Mouse (Mus musculus) cortical plate, adult 2 months (tissue): ENCODE measurements around the gene Dgkh.

ENCODE experiments used
- CTCF ChIP-seq: fragments of 200-500 bp; IDR thresholded peaks from 2 replicates; pipeline ENCODE4 v1.5.1; 2011; ENCODE audit warnings: mild to moderate bottlenecking, control low read depth, low read length; ENCODE audit not compliant: insufficient read depth; ENCODE audit errors: extremely low read depth
- POLR2A ChIP-seq: fragments of 200-500 bp; IDR thresholded peaks from 2 replicates; pipeline ENCODE4 v1.6.1; 2011; ENCODE audit warnings: mild to moderate bottlenecking, low read length, control low read depth; ENCODE audit not compliant: insufficient read depth; ENCODE audit errors: extremely low read depth

DNA sequence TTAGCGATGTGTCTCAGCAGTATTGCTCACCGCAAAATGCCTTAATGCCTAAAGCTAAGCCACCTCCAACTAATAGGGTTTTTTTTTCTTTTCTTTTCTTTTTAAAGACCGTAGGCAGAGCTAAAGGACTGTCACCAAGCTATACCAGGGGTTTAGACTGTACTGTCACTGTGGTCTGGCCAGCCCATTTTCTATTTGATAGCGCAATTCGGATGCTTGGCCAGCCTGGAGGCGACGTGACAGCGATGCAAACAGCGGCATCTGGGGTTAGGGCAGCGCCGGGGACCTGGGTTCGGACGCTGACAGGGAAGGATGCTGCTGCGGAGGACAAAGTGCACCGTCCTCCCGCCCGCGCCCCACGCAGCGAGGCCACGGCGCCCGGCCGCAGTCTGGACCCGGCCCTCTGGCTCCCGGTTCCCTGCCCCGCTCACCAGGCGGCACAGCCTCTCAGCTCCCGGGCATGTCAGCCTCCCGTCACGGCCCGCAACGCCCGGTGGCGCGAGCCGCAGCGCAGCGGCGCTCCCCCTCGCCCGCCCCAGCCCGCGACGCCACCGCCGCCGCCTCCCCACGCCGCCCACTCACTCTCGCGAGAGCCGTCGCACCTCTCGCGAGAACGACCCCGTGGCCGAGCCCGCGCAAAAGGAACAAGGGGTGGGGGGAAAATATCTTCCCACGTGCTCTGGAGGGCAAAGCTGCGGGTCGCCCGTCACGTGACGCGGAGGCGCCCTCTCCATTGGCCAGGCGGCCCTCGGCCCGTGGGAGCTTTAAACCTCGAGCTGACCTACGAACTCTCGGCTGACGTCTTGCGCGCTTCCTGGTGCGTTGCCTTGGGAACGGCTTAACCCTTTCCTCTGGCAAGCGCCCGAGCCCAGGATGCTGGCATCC lies 196.1 kb downstream of the Dgkh start, which contains the start of gene Akap11:
- TF ChIP-seq POLR2A (0 out of 2 replicates have a peak, but pooled peaks have one; percentile 36), CTCF (no peak)
